Mouse (Mus musculus): ENCODE measurements around the gene Nr4a1.

DNA sequence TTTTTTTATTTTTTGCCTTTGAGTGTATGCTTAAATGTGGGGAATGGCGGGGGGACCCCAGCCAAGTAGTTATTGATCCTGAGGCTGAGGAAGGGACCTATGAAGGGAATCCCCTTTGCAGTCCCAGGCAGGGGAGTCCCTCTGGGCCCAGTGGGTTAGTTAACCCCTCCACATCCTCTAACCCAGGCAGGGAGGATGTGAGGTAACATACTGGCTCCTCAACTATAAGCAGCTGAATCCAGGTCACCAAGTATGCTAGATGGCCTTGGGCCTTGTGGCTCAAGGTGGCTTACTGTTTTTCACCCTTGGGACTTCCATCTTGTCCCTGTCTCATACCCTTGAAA lies 6.9 kb upstream of the Nr4a1 start:
- no peak for TF ChIP-seq CTCF (IDR thresholded peaks at IDR 0.05; ENCODE audit: extremely low read depth, insufficient read depth, insufficient read length, insufficient replicate concordance)
- no peak for TF ChIP-seq POLR2A (IDR thresholded peaks at IDR 0.05; ENCODE audit: low read depth, low read length)
